Mouse (Mus musculus) colon, adult 2 months (tissue): ENCODE results near the gene Ccdc88a. TPM values are rescaled to one million over a fixed set of nuclear protein-coding genes. Genes with fewer than 3 reads are reported as not detected.

Experiments used
- polyA plus RNA-seq: library from polyadenylated mRNA; depleted of rRNA; stranded (reverse); fragments of >200 nt; gene quantifications from 2 replicates; pipeline ENCODE4 v1.2.3, GENCODE M21; 2012; rRNA removed

The Ccdc88a gene
- 0.19 and 1.4 TPM in 2 replicates for polyA plus RNA-seq

GRCm38 (mm10) chr11:29373396-29374273 is at the start of gene Ccdc88a:
Gene Ccdc88a (plus strand): TSS chr11:29373658.

GRCm38 (mm10) chr11:29514682-29515412 is 141.4 kb downstream of the Ccdc88a start, which contains the start of gene Prorsd1:
Gene Prorsd1 (minus strand): TSS chr11:29515033.

GRCm38 (mm10) chr11:29525988-29526794 is 152.7 kb downstream of the Ccdc88a start, which contains the start of gene Mtif2:
Gene Mtif2 (plus strand): TSS chr11:29526408.

GRCm38 (mm10) chr11:29547752-29548503 is 174.5 kb downstream of the Ccdc88a start, which contains the start of the genes Clhc1 and Rps27a:
Gene Clhc1 (plus strand): TSS chr11:29547950.
Gene Rps27a (minus strand): TSS chr11:29548109.

Other genes starting within 250 kb of the Ccdc88a start
- 9.7 and 12.4 TPM in 2 replicates for gene Pnpt1, start 242.9 kb upstream of the Ccdc88a start, polyA plus RNA-seq
- gene Ppp4r3b, start 200.8 kb upstream of the Ccdc88a start, polyA plus RNA-seq: 6.5 and 7.9 TPM in 2 replicates
- gene Cfap36, start 126.2 kb upstream of the Ccdc88a start, polyA plus RNA-seq: 2.8 and 4.2 TPM in 2 replicates
- 1.4 and 1.7 TPM in 2 replicates for gene Prorsd1, start 141.4 kb downstream of the Ccdc88a start, polyA plus RNA-seq
- 4.5 and 7.9 TPM in 2 replicates for gene Mtif2, start 152.8 kb downstream of the Ccdc88a start, polyA plus RNA-seq
- not detected in 2 replicates for gene Clhc1, start 174.3 kb downstream of the Ccdc88a start, polyA plus RNA-seq
- 67.2 and 79.9 TPM in 2 replicates for gene Rps27a, start 174.5 kb downstream of the Ccdc88a start, polyA plus RNA-seq